Mouse (Mus musculus): ENCODE measurements at regions not wholly inside any gene's neighbourhood (a gene's known extent, or its start where the extent isn't known, plus 50 kb on each side); places are given as distances from the start of the nearest gene placed in this dataset.

DNA sequence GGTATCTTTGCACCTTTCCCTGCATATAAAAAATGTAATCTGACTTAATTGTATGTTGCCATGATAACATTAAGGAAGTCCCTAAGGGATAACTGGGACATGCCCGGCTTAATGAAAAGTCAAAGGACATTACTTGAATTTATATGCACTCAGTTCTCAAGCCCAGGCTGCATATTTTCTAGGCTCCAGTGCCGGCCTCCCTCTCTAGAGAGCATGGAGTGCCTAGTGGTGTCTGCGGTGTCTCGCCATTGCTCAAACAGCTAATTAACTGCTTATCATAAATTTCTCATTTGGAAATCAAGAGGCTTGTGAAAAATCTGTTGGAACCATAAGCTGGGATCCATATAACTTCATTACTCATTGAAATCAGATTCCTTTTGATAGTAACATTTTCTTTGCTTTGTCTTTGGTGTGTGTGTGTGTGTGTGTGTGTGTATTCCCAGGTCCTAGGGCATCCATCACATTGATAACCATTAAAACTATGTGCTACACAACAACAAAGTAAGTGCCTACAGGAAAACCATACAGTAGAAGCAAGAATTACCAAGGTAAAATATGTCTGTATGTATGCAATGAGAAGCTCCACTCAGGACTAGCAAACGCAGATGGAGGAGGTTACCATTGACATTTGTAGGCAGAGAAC is 238.0 kb upstream of the Apob start:
- no peaks in the 10 kb centered on the region for H3K4me1 ChIP-seq (ENCODE audit: control insufficient read depth, insufficient read depth, low read length)
- H3K9ac ChIP-seq (ENCODE audit: low read length): no peak overlapping the region
- 0 out of 2 replicates have a peak overlapping the region, but pooled peaks have one; percentile 8 for H3K27ac ChIP-seq (ENCODE audit: low read depth, low read length)
- DNase-seq (ENCODE audit: low spot score) (peak; percentile 33), ATAC-seq (ENCODE audit: insufficient read depth, low FRiP score, low TSS enrichment) (peak; percentile 80)
- H3K27me3 ChIP-seq (ENCODE audit: control insufficient read depth, insufficient read depth, low read length): no peaks in the 10 kb centered on the region
- H3K36me3 ChIP-seq (ENCODE audit: control insufficient read depth, insufficient read depth, low read length): no peaks in the 10 kb centered on the region
- 74% methylated on average over 5 of the region's 5 CpGs for WGBS
- H3K4me2 ChIP-seq (ENCODE audit: low read depth): no peak overlapping the region
- no peaks in the 10 kb centered on the region for H3K9me3 ChIP-seq (ENCODE audit: control insufficient read depth, low read length)
- H3K4me3 ChIP-seq (ENCODE audit: low read depth, low read length): no peak overlapping the region

DNA sequence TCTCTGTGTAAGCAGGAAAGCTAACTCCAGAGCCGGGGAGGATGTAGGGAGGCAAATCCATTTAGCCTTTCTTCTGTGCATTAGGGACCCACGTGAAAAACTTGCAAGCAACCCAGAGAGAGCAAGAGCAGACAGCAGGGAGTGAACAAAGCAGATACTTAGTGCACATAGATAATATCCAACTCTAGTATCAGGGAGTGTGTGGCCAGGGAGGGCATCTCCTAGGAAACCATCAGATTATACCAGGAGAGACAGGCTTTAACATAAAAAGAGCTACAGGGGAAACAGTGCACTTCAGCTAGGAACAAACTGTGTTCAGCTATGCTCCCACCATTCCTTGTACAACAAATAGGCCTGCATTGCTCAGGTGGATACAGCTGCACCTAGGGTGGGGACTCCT is 230.7 kb upstream of the Apob start:
- H3K4me3 ChIP-seq (ENCODE audit: low read depth, low read length): no peak overlapping the region
- H3K9ac ChIP-seq (ENCODE audit: low read length): no peak overlapping the region
- no peak overlapping the region for H3K27ac ChIP-seq (ENCODE audit: low read depth, low read length)
- H3K4me1 ChIP-seq (ENCODE audit: control insufficient read depth, insufficient read depth, low read length): no peaks in the 10 kb centered on the region
- no peaks in the 10 kb centered on the region for H3K36me3 ChIP-seq (ENCODE audit: control insufficient read depth, insufficient read depth, low read length)
- no peak for DNase-seq (ENCODE audit: low spot score)
- H3K9me3 ChIP-seq (ENCODE audit: control insufficient read depth, low read length): no peaks in the 10 kb centered on the region
- no peak overlapping the region for H3K4me2 ChIP-seq (ENCODE audit: low read depth)
- WGBS: 78% methylated on average over 2 of the region's 2 CpGs
- no peak for ATAC-seq (ENCODE audit: insufficient read depth, low FRiP score, low TSS enrichment)
- no peaks in the 10 kb centered on the region for H3K27me3 ChIP-seq (ENCODE audit: control insufficient read depth, insufficient read depth, low read length)

DNA sequence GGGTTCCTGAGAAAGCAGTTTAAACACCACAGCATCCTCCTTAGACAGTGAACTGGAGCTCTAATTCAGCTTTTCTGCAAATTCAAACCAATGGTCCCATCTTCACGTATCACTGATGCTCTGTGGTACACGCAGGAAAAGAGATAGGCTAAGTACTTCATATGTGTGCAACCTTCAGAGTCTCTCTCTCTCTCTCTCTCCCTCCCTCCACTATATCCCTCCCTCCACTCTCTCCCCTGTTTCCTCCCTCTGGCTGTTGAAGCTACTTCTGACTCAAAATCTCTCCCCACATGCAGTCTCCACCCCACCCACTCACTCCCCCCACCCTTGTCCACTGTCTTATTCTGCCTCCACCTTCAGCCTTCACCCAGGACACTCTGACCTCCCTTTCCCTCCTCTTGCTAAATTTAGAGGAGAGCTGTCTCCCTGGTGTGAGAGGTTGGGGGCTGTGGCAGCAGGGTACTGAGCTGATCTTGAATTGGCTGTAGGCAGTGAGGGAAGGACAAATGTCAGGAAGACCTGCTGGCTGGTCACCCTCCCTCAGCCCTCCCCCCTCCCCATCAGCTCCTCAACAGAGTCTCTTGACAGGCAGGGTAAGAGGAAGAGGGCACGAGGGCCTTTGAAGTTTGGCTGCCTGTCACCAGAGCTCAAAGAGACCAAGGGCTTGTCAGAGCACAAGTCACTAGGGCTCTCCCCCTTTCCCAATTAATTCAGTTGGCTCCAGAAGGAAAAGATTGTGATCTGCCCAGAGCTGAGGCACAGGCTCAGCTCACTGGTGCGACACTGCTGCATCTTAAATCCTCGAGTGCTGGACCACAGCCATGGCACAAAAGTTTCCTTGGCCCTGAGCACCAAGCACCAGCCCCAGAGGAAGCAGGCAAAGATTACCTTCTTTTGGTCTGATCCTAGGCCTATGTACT is 227.9 kb upstream of the Apob start:
- no peaks in the 10 kb centered on the region for H3K4me1 ChIP-seq (ENCODE audit: control insufficient read depth, insufficient read depth, low read length)
- 52% methylated on average over 5 of the region's 5 CpGs for WGBS
- ATAC-seq (ENCODE audit: insufficient read depth, low FRiP score, low TSS enrichment) (no peak), DNase-seq (ENCODE audit: low spot score) (no peak)
- no peaks in the 10 kb centered on the region for H3K36me3 ChIP-seq (ENCODE audit: control insufficient read depth, insufficient read depth, low read length)
- no peaks in the 10 kb centered on the region for H3K9me3 ChIP-seq (ENCODE audit: control insufficient read depth, low read length)
- no peak overlapping the region for H3K27ac ChIP-seq (ENCODE audit: low read depth, low read length)
- H3K4me3 ChIP-seq (ENCODE audit: low read depth, low read length): no peak overlapping the region
- H3K27me3 ChIP-seq (ENCODE audit: control insufficient read depth, insufficient read depth, low read length): no peaks in the 10 kb centered on the region
- H3K4me2 ChIP-seq (ENCODE audit: low read depth): no peak overlapping the region
- no peak overlapping the region for H3K9ac ChIP-seq (ENCODE audit: low read length)

DNA sequence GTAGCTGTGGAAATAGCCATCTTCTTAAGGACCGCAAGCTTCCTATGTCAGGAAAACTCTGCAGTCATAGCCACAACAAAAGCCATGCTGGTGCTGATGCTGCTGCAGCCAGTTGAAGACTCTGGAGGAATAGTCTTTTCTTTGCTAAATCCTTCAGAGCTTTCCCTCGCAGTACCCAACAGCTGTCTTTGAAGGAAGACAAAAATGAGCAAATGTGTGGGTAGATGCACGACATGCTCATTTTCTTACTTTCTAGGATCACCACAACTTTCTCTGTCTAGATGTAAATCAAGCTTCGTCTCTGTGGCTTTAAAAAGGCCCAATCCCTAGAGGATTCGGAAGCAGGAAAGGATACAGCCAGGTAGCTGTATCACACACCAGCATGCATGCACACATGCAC is 222.6 kb upstream of the Apob start:
- Histone ChIP-seq H3K27ac (ENCODE audit: low read depth, low read length) (no peak overlapping the region), H3K36me3 (ENCODE audit: control insufficient read depth, insufficient read depth, low read length) (no peaks in the 10 kb centered on the region), H3K4me2 (ENCODE audit: low read depth) (no peak overlapping the region), H3K4me3 (ENCODE audit: low read depth, low read length) (no peak overlapping the region), H3K9ac (ENCODE audit: low read length) (no peak overlapping the region), H3K9me3 (ENCODE audit: control insufficient read depth, low read length) (no peaks in the 10 kb centered on the region), H3K4me1 (ENCODE audit: control insufficient read depth, insufficient read depth, low read length) (no peaks in the 10 kb centered on the region), H3K27me3 (ENCODE audit: control insufficient read depth, insufficient read depth, low read length) (no peaks in the 10 kb centered on the region)
- DNase-seq (ENCODE audit: low spot score) (no peak), ATAC-seq (ENCODE audit: insufficient read depth, low FRiP score, low TSS enrichment) (no peak)
- 92% methylated on average over 5 of the region's 5 CpGs for WGBS

DNA sequence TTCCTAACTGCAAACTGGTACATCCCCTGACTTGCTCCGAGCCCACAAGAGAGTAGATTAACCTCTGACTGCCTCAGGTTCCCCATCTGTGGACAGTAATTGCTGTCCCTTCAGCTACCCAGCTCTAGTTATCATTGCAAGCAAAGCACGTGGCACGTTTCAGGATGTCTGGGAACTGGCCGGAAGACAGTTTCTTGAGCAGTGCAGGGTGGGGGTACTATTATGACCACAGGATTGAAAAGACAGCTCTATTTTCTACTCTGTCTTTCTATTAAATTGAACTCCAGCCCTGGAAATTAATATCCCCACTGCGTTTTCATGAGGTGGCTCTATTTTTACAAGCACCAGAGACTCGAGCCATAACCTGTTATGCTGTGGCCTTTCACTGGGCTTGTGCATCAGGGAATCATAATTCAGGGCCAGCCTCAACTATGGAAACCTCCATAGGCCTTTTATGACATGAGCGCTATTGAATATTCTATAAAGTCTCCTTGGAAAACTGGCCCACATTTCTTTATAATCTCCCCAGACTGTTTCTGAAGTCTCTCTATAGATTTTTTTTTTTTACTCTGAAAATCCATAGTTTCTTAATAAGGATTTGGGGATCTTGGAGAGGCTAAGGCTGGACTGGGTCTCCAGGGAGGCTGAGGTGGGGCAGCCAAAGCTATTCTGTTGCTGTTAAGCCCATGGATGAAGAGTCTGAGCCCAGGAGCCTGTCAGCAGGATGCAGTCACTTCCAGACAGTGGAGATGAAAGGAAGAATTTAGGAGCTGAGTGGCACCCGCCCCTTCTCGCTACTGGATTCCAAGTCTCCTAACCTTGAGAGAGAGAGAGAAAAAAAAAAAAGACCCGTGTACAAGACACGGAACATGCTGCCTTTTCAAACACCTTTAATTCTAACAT is 212.4 kb upstream of the Apob start:
- no peaks in the 10 kb centered on the region for H3K36me3 ChIP-seq (ENCODE audit: control insufficient read depth, insufficient read depth, low read length)
- H3K27ac ChIP-seq (ENCODE audit: low read depth, low read length): no peak overlapping the region
- no peak for ATAC-seq (ENCODE audit: insufficient read depth, low FRiP score, low TSS enrichment)
- no peak overlapping the region for H3K4me3 ChIP-seq (ENCODE audit: low read depth, low read length)
- DNase-seq (ENCODE audit: low spot score): no peak
- H3K9me3 ChIP-seq (ENCODE audit: control insufficient read depth, low read length): no peaks in the 10 kb centered on the region
- H3K4me1 ChIP-seq (ENCODE audit: control insufficient read depth, insufficient read depth, low read length): no peaks in the 10 kb centered on the region
- H3K27me3 ChIP-seq (ENCODE audit: control insufficient read depth, insufficient read depth, low read length): no peaks in the 10 kb centered on the region
- H3K9ac ChIP-seq (ENCODE audit: low read length): no peak overlapping the region
- no peak overlapping the region for H3K4me2 ChIP-seq (ENCODE audit: low read depth)
- 81% methylated on average over 11 of the region's 11 CpGs for WGBS

DNA sequence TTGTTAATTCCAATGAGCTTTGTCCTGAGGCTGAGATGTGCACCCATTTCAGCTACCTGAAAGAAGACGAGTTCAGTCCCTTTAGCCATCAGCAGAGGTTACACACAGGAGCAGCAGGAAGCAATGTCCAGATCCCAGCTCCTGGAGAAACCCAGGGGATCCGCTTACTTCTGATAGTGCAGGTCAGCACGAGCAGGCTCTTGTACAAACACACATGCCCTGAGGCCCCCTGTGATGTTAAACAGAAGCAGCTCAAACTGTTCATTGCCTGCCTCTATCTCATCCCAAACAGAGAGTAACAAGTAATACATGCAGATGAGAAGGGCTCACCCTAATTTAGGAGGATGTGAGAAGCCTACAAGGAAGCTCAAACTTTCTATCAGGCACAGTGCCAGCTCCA is 203.3 kb upstream of the Apob start:
- Histone ChIP-seq H3K27me3 (ENCODE audit: control insufficient read depth, insufficient read depth, low read length) (no peaks in the 10 kb centered on the region), H3K27ac (ENCODE audit: low read depth, low read length) (no peak overlapping the region), H3K4me2 (ENCODE audit: low read depth) (no peak overlapping the region), H3K36me3 (ENCODE audit: control insufficient read depth, insufficient read depth, low read length) (no peaks in the 10 kb centered on the region), H3K9ac (ENCODE audit: low read length) (no peak overlapping the region), H3K4me1 (ENCODE audit: control insufficient read depth, insufficient read depth, low read length) (0 out of 2 replicates have a peak, but pooled peaks cover 4% of the 10 kb centered on the region), H3K4me3 (ENCODE audit: low read depth, low read length) (no peak overlapping the region), H3K9me3 (ENCODE audit: control insufficient read depth, low read length) (no peaks in the 10 kb centered on the region)
- WGBS: 62% methylated on average over 3 of the region's 3 CpGs
- no peak for ATAC-seq (ENCODE audit: insufficient read depth, low FRiP score, low TSS enrichment)
- DNase-seq (ENCODE audit: low spot score): no peak

DNA sequence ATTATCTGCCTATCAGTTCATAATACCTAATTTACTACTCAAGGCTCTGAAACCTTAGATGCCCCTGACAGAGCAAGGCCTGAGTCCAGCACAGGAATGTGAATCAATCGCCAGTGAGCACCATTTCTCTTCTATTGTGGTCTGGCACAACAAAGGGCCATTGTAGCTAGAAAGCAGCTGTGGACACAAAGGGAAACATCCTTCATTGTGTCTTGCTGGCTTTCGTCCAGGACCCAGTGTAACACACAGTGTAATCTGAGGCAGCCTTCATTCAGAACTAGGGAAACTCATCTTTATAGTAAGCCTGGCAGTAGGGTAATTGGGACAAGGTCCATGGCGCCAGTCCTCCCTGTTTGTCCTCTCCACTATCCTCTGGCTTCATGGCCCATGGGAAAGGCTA is 201.1 kb upstream of the Apob start:
- Histone ChIP-seq H3K4me1 (ENCODE audit: control insufficient read depth, insufficient read depth, low read length) (0 out of 2 replicates have a peak, but pooled peaks cover 4% of the 10 kb centered on the region), H3K27ac (ENCODE audit: low read depth, low read length) (no peak overlapping the region), H3K27me3 (ENCODE audit: control insufficient read depth, insufficient read depth, low read length) (no peaks in the 10 kb centered on the region), H3K4me3 (ENCODE audit: low read depth, low read length) (no peak overlapping the region), H3K36me3 (ENCODE audit: control insufficient read depth, insufficient read depth, low read length) (no peaks in the 10 kb centered on the region), H3K9me3 (ENCODE audit: control insufficient read depth, low read length) (no peaks in the 10 kb centered on the region), H3K4me2 (ENCODE audit: low read depth) (no peak overlapping the region), H3K9ac (ENCODE audit: low read length) (no peak overlapping the region)
- ATAC-seq (ENCODE audit: insufficient read depth, low FRiP score, low TSS enrichment) (no peak), DNase-seq (ENCODE audit: low spot score) (peak; percentile 42)
- 41% methylated on average over 3 of the region's 3 CpGs for WGBS

DNA sequence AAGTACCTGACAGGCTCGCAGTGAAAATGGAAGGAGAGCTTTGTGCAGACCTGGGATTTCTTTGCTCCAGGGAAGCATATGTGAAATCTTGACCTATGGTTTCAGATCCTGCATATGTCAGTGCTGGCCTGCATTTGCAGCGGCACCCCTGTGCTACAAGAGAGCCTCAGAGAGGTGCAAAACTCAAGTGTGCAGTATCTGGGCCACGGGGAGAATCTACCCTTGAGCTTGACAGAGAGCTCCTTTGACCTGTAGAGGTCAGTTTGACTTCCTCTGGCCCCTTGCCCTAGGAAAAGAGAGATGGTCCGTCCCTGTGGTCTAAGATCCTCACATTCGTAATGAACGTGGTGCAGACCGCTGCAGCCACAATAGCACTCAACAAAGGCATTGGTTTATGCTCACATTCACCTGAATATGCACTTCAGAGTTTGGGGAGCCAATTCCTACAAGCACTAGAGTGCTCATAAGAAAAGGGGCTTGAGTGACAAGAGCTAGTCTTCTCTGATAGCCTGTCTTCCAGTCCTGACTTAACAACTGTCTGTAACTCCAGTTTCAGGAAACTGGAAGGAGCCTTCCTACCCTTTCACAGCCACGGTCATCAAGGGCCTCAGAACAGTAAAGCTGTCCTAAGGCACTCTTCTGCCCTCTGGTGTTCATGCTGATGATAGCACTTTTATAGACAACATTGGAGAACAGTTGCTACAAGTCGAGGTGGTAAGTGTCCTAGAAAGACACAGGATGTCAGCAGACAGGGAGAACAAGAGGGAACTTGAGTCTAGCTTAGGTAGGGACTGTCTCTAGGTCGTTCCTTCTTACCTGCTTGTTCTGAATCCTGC is 200.0 kb upstream of the Apob start:
- WGBS: 55% methylated on average over 10 of the region's 10 CpGs

More for the DNA sequence above, 200.0 kb upstream of the Apob start:
- DNase-seq (ENCODE audit: low spot score) (peak; percentile 46), ATAC-seq (ENCODE audit: insufficient read depth, low FRiP score, low TSS enrichment) (peak; percentile 60; the same call in 1 of the 2 replicates)
- H3K4me2 ChIP-seq (ENCODE audit: low read depth): no peak overlapping the region
- no peak overlapping the region for H3K27ac ChIP-seq (ENCODE audit: low read depth, low read length)
- H3K9me3 ChIP-seq (ENCODE audit: control insufficient read depth, low read length): no peaks in the 10 kb centered on the region
- no peak overlapping the region for H3K9ac ChIP-seq (ENCODE audit: low read length)
- no peaks in the 10 kb centered on the region for H3K27me3 ChIP-seq (ENCODE audit: control insufficient read depth, insufficient read depth, low read length)
- 0 out of 2 replicates have a peak, but pooled peaks cover 4% of the 10 kb centered on the region for H3K4me1 ChIP-seq (ENCODE audit: control insufficient read depth, insufficient read depth, low read length)
- no peak overlapping the region for H3K4me3 ChIP-seq (ENCODE audit: low read depth, low read length)
- no peaks in the 10 kb centered on the region for H3K36me3 ChIP-seq (ENCODE audit: control insufficient read depth, insufficient read depth, low read length)

Data from neural tube, embryonic 11.5 days (tissue).